Mouse (Mus musculus) heart, embryonic 12.5 days (tissue): ENCODE measurements around the gene Gm16253. TPM values are rescaled to one million over a fixed set of nuclear protein-coding genes. Genes with fewer than 3 reads are reported as not detected.
A peak's percentile ranks its signal among the peaks of the same experiment; 100 is the strongest.
"Not testable (repeated sequence)": the region's sequence is repeated elsewhere in the genome, so short reads cannot be mapped to it uniquely, and the experiment has no call there.

Experiments
- ATAC-seq: fragments of 200-750 bp; cut with Nextera tagmentation; 2 replicates; pipeline ENCODE4 v1.8.0; 2017; ENCODE audit warnings: moderate TSS enrichment, moderate library complexity; ENCODE audit not compliant: insufficient number of reproducible peaks, low FRiP score
- H3K27ac ChIP-seq: fragments of 300-500 bp; sonication (generic); 2 replicates; pipeline ENCODE4 v1.5.1; 2016; ENCODE audit warnings: mild to moderate bottlenecking, moderate library complexity; ENCODE audit not compliant: poor library complexity, severe bottlenecking
- H3K27me3 ChIP-seq: fragments of 300-500 bp; sonication (generic); replicated peaks from 2 replicates; pipeline ENCODE4 v1.6.1; 2016; ENCODE audit warnings: mild to moderate bottlenecking, moderate library complexity
- H3K36me3 ChIP-seq: fragments of 300-500 bp; sonication (generic); 2 replicates; pipeline ENCODE4 v1.6.1; 2016; ENCODE audit warnings: mild to moderate bottlenecking, moderate library complexity
- H3K4me1 ChIP-seq: fragments of 300-500 bp; sonication (generic); replicated peaks from 2 replicates; pipeline ENCODE4 v1.6.1; 2016; ENCODE audit warnings: mild to moderate bottlenecking
- H3K4me2 ChIP-seq: fragments of 300-500 bp; sonication (generic); 2 replicates; pipeline ENCODE4 v1.6.1; 2016; ENCODE audit warnings: mild to moderate bottlenecking, moderate library complexity
- H3K4me3 ChIP-seq: fragments of 300-500 bp; sonication (generic); 2 replicates; pipeline ENCODE4 v1.5.1; 2016; ENCODE audit warnings: mild to moderate bottlenecking
- H3K9ac ChIP-seq: fragments of 300-500 bp; sonication (generic); 2 replicates; pipeline ENCODE4 v1.6.1; 2016; ENCODE audit warnings: mild to moderate bottlenecking, moderate library complexity
- H3K9me3 ChIP-seq: fragments of 300-500 bp; sonication (generic); replicated peaks from 2 replicates; pipeline ENCODE4 v1.6.1; 2016; ENCODE audit warnings: mild to moderate bottlenecking, moderate library complexity
- WGBS: fragments of 180-500 bp; shearing (Covaris S2); methylation state at CpG from one replicate; pipeline ENCODE4 v1.1.7; 2016; 5-methylcytosine and 5-hydroxymethylcytosine counted together
- polyA plus RNA-seq: library from polyadenylated mRNA; unstranded; fragments of >200 nt; fragmentation: Nextera tagmentation; extraction: Ambion mirVana; gene quantifications from 2 replicates; pipeline ENCODE4 v1.2.1, GENCODE M21; 2016

Gm16253 gene
- polyA plus RNA-seq, 1 experiment from 2014 or later, result 1.6 TPM

GRCm38 (mm10) chr3:96601251-96601787 lies 24.5 kb downstream of the Gm16253 start:
- peak overlapping the region; percentile 81 for H3K4me2 ChIP-seq
- no peaks in the 10 kb centered on the region for H3K9me3 ChIP-seq
- 0 out of 2 replicates have a peak, but pooled peaks cover 5% of the 10 kb centered on the region for H3K27me3 ChIP-seq
- H3K4me1 ChIP-seq, result peaks cover 50% of the 10 kb centered on the region
- H3K9ac ChIP-seq, result peak overlapping the region; percentile 95
- peak; percentile 57 for ATAC-seq
- H3K4me3 ChIP-seq, result peak overlapping the region; percentile 88
- H3K36me3 ChIP-seq, result peaks cover 12% of the 10 kb centered on the region; the same call in 1 of the 2 replicates
- WGBS, result 2% methylated on average over 17 of the region's 40 CpGs
- peak overlapping the region; percentile 98 for H3K27ac ChIP-seq

DNA sequence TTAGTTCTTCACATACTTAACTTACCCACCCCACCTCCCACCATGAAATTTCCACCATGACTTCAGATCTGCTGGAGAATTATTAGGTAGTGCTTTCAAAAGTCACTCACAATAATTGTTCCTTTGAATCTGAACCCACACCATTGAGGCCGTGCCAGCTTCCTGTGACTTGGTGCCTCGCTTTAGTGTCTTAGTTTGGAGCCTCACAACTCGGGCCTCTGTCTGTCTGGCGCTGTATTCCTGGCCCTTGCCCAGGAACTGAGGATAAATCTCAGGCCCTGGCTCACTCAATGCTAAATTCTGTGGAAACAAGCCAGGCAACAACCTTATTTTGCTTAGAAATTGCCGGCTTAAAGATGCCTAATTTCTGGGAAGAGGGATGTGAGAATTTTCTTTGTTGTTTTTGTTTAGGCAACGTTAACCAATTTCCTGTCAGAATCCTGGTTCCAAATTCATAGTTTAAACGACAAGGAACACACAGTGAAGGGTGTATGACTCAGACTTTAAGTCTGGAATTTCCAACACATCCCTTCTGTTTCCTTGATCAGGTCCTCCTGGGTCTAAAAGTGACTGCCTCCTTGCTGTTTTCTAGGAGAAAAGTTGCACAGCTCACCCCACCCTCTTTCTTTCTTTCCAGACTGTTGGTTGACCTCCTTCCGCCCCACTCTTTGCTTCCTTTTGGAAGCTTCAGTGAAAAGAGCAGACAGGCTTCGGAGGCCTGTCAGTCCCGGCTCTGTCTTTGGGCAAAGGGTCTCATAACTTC lies 25.3 kb downstream of the Gm16253 start:
- Histone ChIP-seq H3K9me3 (no peaks in the 10 kb centered on the region), H3K36me3 (peaks cover 12% of the 10 kb centered on the region; the same call in 1 of the 2 replicates), H3K4me3 (peak overlapping the region; percentile 88), H3K27ac (peak overlapping the region; percentile 98), H3K9ac (peak overlapping the region; percentile 95), H3K27me3 (0 out of 2 replicates have a peak, but pooled peaks cover 5% of the 10 kb centered on the region), H3K4me2 (peak overlapping the region; percentile 81), H3K4me1 (peaks cover 45% of the 10 kb centered on the region)
- 28% methylated on average over 10 of the region's 10 CpGs for WGBS
- no peak for ATAC-seq

GRCm38 (mm10) chr3:96602704-96603084 lies 25.9 kb downstream of the Gm16253 start:
- Histone ChIP-seq H3K27me3 (0 out of 2 replicates have a peak, but pooled peaks cover 5% of the 10 kb centered on the region), H3K4me1 (peaks cover 39% of the 10 kb centered on the region), H3K9me3 (no peaks in the 10 kb centered on the region), H3K36me3 (peaks cover 12% of the 10 kb centered on the region; the same call in 1 of the 2 replicates), H3K4me2 (peak overlapping the region; percentile 81), H3K4me3 (peak overlapping the region; percentile 88), H3K27ac (peak overlapping the region; percentile 98), H3K9ac (peak overlapping the region; percentile 95)
- 54% methylated on average over 5 of the region's 5 CpGs for WGBS
- ATAC-seq, result no peak

- H3K36me3 ChIP-seq, result peaks cover 12% of the 10 kb centered on the region; the same call in 1 of the 2 replicates
- 0 out of 2 replicates have a peak, but pooled peaks cover 5% of the 10 kb centered on the region for H3K27me3 ChIP-seq
- H3K27ac ChIP-seq, result no peak overlapping the region
- peak overlapping the region; percentile 88 for H3K4me3 ChIP-seq
- peak overlapping the region; percentile 81 for H3K4me2 ChIP-seq
- H3K9me3 ChIP-seq, result no peaks in the 10 kb centered on the region
- peak overlapping the region; percentile 54; the same call in 1 of the 2 replicates for H3K9ac ChIP-seq
- H3K4me1 ChIP-seq, result peaks cover 38% of the 10 kb centered on the region
- WGBS, result 73% methylated on average over 5 of the region's 5 CpGs
- no peak for ATAC-seq
Measured at GRCm38 (mm10) chr3:96603311-96603710, 26.5 kb downstream of the Gm16253 start.

GRCm38 (mm10) chr3:96606007-96606406 lies 29.2 kb downstream of the Gm16253 start:
- Histone ChIP-seq H3K36me3 (peaks cover 25% of the 10 kb centered on the region; the same call in 1 of the 2 replicates), H3K4me1 (peaks cover 32% of the 10 kb centered on the region)
- H3K27ac ChIP-seq, H3K9me3 ChIP-seq, H3K9ac ChIP-seq, ATAC-seq, H3K4me3 ChIP-seq, H3K27me3 ChIP-seq, H3K4me2 ChIP-seq: not testable (repeated sequence)
- 92% methylated on average over 4 of the region's 4 CpGs for WGBS

DNA sequence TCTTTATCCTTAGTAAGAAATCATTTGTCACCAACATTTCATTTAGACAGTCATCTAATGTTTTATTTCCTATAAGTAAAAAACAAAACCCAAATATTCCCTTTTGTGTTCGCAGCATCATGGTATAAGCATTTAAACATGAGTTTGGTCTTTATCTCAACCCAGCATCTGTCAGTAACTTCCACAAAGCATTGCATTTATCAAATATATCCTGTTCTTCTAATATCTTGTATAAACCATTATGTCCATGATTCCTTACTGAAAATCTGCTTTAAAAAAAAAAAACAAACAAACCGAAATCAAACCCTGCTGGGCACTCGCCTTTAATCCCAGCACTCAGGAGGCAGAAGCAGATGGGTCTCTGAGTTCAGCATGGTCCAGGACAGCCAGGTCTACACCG lies 29.8 kb downstream of the Gm16253 start:
- H3K27ac ChIP-seq, result no peak overlapping the region
- no peak overlapping the region for H3K4me3 ChIP-seq
- WGBS, result 80% methylated on average over 4 of the region's 4 CpGs
- no peak overlapping the region for H3K4me2 ChIP-seq
- H3K27me3 ChIP-seq, result no peaks in the 10 kb centered on the region
- no peak for ATAC-seq
- no peak overlapping the region for H3K9ac ChIP-seq
- no peaks in the 10 kb centered on the region for H3K9me3 ChIP-seq
- peaks cover 28% of the 10 kb centered on the region; the same call in 1 of the 2 replicates for H3K36me3 ChIP-seq
- H3K4me1 ChIP-seq, result peaks cover 32% of the 10 kb centered on the region

- no peaks in the 10 kb centered on the region for H3K4me1 ChIP-seq
- H3K27me3 ChIP-seq, result no peaks in the 10 kb centered on the region
- no peak overlapping the region for H3K27ac ChIP-seq
- 89% methylated on average over 3 of the region's 3 CpGs for WGBS
- no peak overlapping the region for H3K9ac ChIP-seq
- H3K4me2 ChIP-seq, result no peak overlapping the region
- peaks cover 73% of the 10 kb centered on the region for H3K36me3 ChIP-seq
- ATAC-seq, result no peak
- H3K4me3 ChIP-seq, result no peak overlapping the region
- no peaks in the 10 kb centered on the region for H3K9me3 ChIP-seq
Measured at GRCm38 (mm10) chr3:96617941-96618340, 41.2 kb downstream of the Gm16253 start.

DNA sequence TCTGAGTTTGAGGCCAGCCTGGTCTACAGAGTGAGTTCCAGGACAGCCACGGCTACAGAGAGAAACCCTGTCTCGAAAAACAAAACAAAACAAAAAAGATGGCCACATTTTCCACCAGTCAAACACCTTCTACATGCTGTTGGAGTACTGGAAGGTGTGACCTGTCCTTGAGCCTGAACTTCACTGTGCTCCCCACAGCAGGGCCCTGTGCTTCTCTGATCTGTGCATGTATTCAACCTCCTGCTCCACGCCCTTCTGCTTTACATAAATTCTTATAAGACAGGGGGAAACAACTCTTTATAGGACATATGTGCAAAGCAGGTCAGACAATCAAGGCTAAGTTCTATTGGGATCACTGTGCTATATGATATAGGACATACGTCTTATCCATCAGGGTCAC lies 46.4 kb downstream of the Gm16253 start:
- ATAC-seq, result no peak
- WGBS, result 93% methylated on average over 4 of the region's 4 CpGs
- H3K9ac ChIP-seq, result no peak overlapping the region

GRCm38 (mm10) chr3:96629729-96630600 lies 53.2 kb downstream of the Gm16253 start, which contains the start of gene Rbm8a:
Gene Rbm8a, plus strand, starts transcription at chr3:96629933.
- peaks cover 19% of the 10 kb centered on the region for H3K4me1 ChIP-seq
- H3K9ac ChIP-seq, result peak within 1 kb of the TSS; percentile 88
- H3K4me3 ChIP-seq, result peak within 1 kb of the TSS; percentile 89
- WGBS, result under 1% methylated on average over 48 of the region's 48 CpGs
- H3K27me3 ChIP-seq, result no peaks in the 10 kb centered on the region
- peak; percentile 96 for ATAC-seq
- peak within 1 kb of the TSS; percentile 97 for H3K4me2 ChIP-seq
- peak within 1 kb of the TSS; percentile 84 for H3K27ac ChIP-seq
- H3K9me3 ChIP-seq, result no peaks in the 10 kb centered on the region
- H3K36me3 ChIP-seq, result peaks cover 43% of the 10 kb centered on the region

More for the DNA sequence above, 46.4 kb downstream of the Gm16253 start:
- Histone ChIP-seq H3K4me3 (no peak overlapping the region), H3K9me3 (no peaks in the 10 kb centered on the region), H3K36me3 (peaks cover 77% of the 10 kb centered on the region), H3K4me1 (no peaks in the 10 kb centered on the region), H3K27me3 (no peaks in the 10 kb centered on the region), H3K27ac (no peak overlapping the region), H3K4me2 (no peak overlapping the region)
